Mouse (Mus musculus): ENCODE results near the gene Gm49403. TPM values are rescaled to one million over a fixed set of nuclear protein-coding genes. Genes with fewer than 3 reads are reported as not detected.
"Not testable (repeated sequence)": the region's sequence is repeated elsewhere in the genome, so short reads cannot be mapped to it uniquely, and the experiment has no call there.

The Gm49403 gene
- polyA plus RNA-seq, 1 experiment from 2014 or later: not detected

GRCm38 (mm10) chr19:8850402-8850901 is 33.3 kb upstream of the Gm49403 start, which contains the start of gene Lrrn4cl:
Lrrn4cl (plus strand) TSS chr19:8850768.
- Histone ChIP-seq H3K27ac (ENCODE audit: poor library complexity, severe bottlenecking) (peak within 1 kb of the TSS; percentile 55), H3K36me3 (peaks cover 33% of the 10 kb centered on the region), H3K9me3 (replicated peaks) (no peaks in the 10 kb centered on the region), H3K4me2 (peak within 1 kb of the TSS; percentile 44), H3K9ac (0 out of 2 replicates have a peak within 1 kb of the TSS, but pooled peaks have one; percentile 44), H3K27me3 (replicated peaks) (no peaks in the 10 kb centered on the region), H3K4me3 (no peak within 1 kb of the TSS), H3K4me1 (replicated peaks) (peaks cover 9% of the 10 kb centered on the region)
- 18% methylated on average over 7 of the region's 7 CpGs for WGBS
- ATAC-seq (ENCODE audit: insufficient number of reproducible peaks, low FRiP score): peak; percentile 44; the same call in 1 of the 2 replicates

DNA sequence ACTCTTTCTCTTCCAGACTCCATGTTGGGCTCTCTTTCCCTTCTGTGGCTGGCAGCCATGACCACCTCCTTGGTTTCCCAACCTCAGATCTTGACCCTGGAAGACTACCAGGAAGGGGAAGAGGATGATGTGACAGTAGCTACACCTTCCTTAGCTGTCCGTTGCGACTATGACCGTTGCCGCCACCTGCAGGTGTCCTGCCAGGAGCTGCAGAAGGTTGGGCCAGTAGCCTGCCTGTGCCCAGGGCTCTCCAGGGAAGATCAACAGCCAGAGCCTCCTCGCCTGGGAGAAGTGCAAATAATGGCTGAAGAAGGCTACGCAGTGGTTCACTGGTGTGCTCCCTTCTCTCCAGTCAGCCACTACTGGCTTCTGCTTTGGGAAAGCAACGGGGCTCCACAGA is 32.1 kb upstream of the Gm49403 start:
- H3K36me3 ChIP-seq: peaks cover 21% of the 10 kb centered on the region
- H3K27ac ChIP-seq (ENCODE audit: poor library complexity, severe bottlenecking): no peak overlapping the region
- no peak overlapping the region for H3K4me3 ChIP-seq
- no peak overlapping the region for H3K9ac ChIP-seq
- no peak overlapping the region for H3K4me2 ChIP-seq
- peaks cover 9% of the 10 kb centered on the region for H3K4me1 ChIP-seq (replicated peaks)
- no peaks in the 10 kb centered on the region for H3K9me3 ChIP-seq (replicated peaks)
- H3K27me3 ChIP-seq (replicated peaks): no peaks in the 10 kb centered on the region
- WGBS: 46% methylated on average over 7 of the region's 7 CpGs
- no peak for ATAC-seq (ENCODE audit: insufficient number of reproducible peaks, low FRiP score)

- 56% methylated on average over 10 of the region's 10 CpGs for WGBS
- Histone ChIP-seq H3K4me3 (no peak overlapping the region), H3K27ac (ENCODE audit: poor library complexity, severe bottlenecking) (no peak overlapping the region), H3K4me1 (replicated peaks) (peaks cover 9% of the 10 kb centered on the region), H3K27me3 (replicated peaks) (no peaks in the 10 kb centered on the region), H3K9ac (no peak overlapping the region), H3K9me3 (replicated peaks) (no peaks in the 10 kb centered on the region), H3K4me2 (no peak overlapping the region), H3K36me3 (peaks cover 14% of the 10 kb centered on the region)
- no peak for ATAC-seq (ENCODE audit: insufficient number of reproducible peaks, low FRiP score)
Observed at GRCm38 (mm10) chr19:8852236-8852928, 31.3 kb upstream of the Gm49403 start.

GRCm38 (mm10) chr19:8853117-8853516 is 30.6 kb upstream of the Gm49403 start:
- no peak overlapping the region for H3K27ac ChIP-seq (ENCODE audit: poor library complexity, severe bottlenecking)
- H3K4me1 ChIP-seq (replicated peaks): peaks cover 9% of the 10 kb centered on the region
- H3K4me2 ChIP-seq: no peak overlapping the region
- H3K9me3 ChIP-seq (replicated peaks): no peaks in the 10 kb centered on the region
- no peak overlapping the region for H3K4me3 ChIP-seq
- no peak overlapping the region for H3K9ac ChIP-seq
- H3K27me3 ChIP-seq (replicated peaks): no peaks in the 10 kb centered on the region
- peaks cover 7% of the 10 kb centered on the region for H3K36me3 ChIP-seq
- ATAC-seq (ENCODE audit: insufficient number of reproducible peaks, low FRiP score): no peak
- WGBS: 78% methylated on average over 3 of the region's 3 CpGs

GRCm38 (mm10) chr19:8857689-8858088 is 26.0 kb upstream of the Gm49403 start:
- no peaks in the 10 kb centered on the region for H3K4me1 ChIP-seq (replicated peaks)
- H3K9ac ChIP-seq: no peak overlapping the region
- H3K4me3 ChIP-seq: no peak overlapping the region
- no peaks in the 10 kb centered on the region for H3K27me3 ChIP-seq (replicated peaks)
- no peak overlapping the region for H3K4me2 ChIP-seq
- no peaks in the 10 kb centered on the region for H3K9me3 ChIP-seq (replicated peaks)
- WGBS: 37% methylated on average over 4 of the region's 4 CpGs
- no peak for ATAC-seq (ENCODE audit: insufficient number of reproducible peaks, low FRiP score)
- no peaks in the 10 kb centered on the region for H3K36me3 ChIP-seq
- H3K27ac ChIP-seq (ENCODE audit: poor library complexity, severe bottlenecking): no peak overlapping the region

- H3K27ac ChIP-seq (ENCODE audit: poor library complexity, severe bottlenecking): no peak overlapping the region
- H3K36me3 ChIP-seq: no peaks in the 10 kb centered on the region
- H3K4me2 ChIP-seq: no peak overlapping the region
- WGBS: 10% methylated on average over 1 of the region's 1 CpGs
- H3K9ac ChIP-seq: no peak overlapping the region
- no peaks in the 10 kb centered on the region for H3K4me1 ChIP-seq (replicated peaks)
- no peaks in the 10 kb centered on the region for H3K27me3 ChIP-seq (replicated peaks)
- H3K4me3 ChIP-seq: no peak overlapping the region
- no peaks in the 10 kb centered on the region for H3K9me3 ChIP-seq (replicated peaks)
- ATAC-seq (ENCODE audit: insufficient number of reproducible peaks, low FRiP score): no peak
Observed at GRCm38 (mm10) chr19:8859018-8859417, 24.7 kb upstream of the Gm49403 start.

- Histone ChIP-seq H3K9ac (no peak overlapping the region), H3K4me2 (no peak overlapping the region), H3K4me1 (replicated peaks) (no peaks in the 10 kb centered on the region), H3K4me3 (no peak overlapping the region), H3K9me3 (replicated peaks) (no peaks in the 10 kb centered on the region), H3K27me3 (replicated peaks) (no peaks in the 10 kb centered on the region), H3K36me3 (no peaks in the 10 kb centered on the region), H3K27ac (ENCODE audit: poor library complexity, severe bottlenecking) (no peak overlapping the region)
- no peak for ATAC-seq (ENCODE audit: insufficient number of reproducible peaks, low FRiP score)
- WGBS: 73% methylated on average over 6 of the region's 6 CpGs
Observed at GRCm38 (mm10) chr19:8864265-8864664, 19.5 kb upstream of the Gm49403 start.

DNA sequence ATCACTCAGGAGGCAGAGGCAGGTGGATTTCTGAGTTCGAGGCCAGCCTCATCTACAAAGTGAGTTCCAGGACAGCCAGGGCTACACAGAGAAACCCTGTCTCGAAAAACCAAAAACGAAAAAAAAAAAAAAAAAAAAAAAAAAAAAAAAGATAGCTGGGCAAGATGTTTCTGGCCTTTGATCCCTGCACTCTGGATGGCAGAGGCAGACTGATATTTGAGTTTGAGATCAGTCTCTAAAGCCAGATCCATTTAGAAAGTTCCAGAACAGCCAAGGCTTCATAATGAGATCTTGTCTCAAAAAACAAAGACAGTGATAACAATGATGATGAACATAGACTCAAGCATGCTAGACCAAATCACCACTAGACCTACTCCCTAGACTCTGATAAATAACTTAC is 13.3 kb upstream of the Gm49403 start:
- H3K27ac ChIP-seq (ENCODE audit: poor library complexity, severe bottlenecking); ATAC-seq (ENCODE audit: insufficient number of reproducible peaks, low FRiP score); H3K9me3 ChIP-seq (replicated peaks); H3K9ac ChIP-seq; H3K27me3 ChIP-seq (replicated peaks): not testable (repeated sequence)
- Histone ChIP-seq H3K4me3 (peak overlapping the region; percentile 84), H3K36me3 (peaks cover 24% of the 10 kb centered on the region), H3K4me1 (replicated peaks) (peaks cover 12% of the 10 kb centered on the region), H3K4me2 (peak overlapping the region; percentile 92)
- 74% methylated on average over 3 of the region's 3 CpGs for WGBS

DNA sequence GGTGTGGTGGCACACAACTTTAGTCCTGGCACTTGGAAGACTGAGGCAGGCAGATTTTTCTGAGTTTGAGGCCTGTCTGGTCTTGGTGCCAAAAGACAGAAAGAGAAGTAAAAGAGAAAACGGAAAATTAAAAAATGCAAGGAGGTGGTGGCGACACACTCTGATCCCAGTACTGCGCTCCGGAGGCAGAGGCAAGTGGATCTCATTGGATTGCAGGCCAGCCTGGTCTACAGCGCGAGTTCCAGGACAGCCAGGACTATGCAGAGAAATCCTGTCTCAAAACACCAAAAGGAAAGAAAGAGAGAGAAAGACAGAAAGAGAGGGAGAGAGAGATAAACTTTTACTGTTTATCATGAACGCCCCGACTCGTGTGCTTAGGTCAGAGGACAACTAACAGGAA is 12.9 kb upstream of the Gm49403 start:
- H3K9me3 ChIP-seq (replicated peaks): no peaks in the 10 kb centered on the region
- peaks cover 28% of the 10 kb centered on the region for H3K36me3 ChIP-seq
- peak overlapping the region; percentile 84 for H3K4me3 ChIP-seq
- H3K4me1 ChIP-seq (replicated peaks): peaks cover 12% of the 10 kb centered on the region
- peak; percentile 15 for ATAC-seq (ENCODE audit: insufficient number of reproducible peaks, low FRiP score)
- H3K27me3 ChIP-seq (replicated peaks): no peaks in the 10 kb centered on the region
- peak overlapping the region; percentile 93 for H3K9ac ChIP-seq
- H3K4me2 ChIP-seq: peak overlapping the region; percentile 92
- 43% methylated on average over 9 of the region's 9 CpGs for WGBS
- peak overlapping the region; percentile 76 for H3K27ac ChIP-seq (ENCODE audit: poor library complexity, severe bottlenecking)

DNA sequence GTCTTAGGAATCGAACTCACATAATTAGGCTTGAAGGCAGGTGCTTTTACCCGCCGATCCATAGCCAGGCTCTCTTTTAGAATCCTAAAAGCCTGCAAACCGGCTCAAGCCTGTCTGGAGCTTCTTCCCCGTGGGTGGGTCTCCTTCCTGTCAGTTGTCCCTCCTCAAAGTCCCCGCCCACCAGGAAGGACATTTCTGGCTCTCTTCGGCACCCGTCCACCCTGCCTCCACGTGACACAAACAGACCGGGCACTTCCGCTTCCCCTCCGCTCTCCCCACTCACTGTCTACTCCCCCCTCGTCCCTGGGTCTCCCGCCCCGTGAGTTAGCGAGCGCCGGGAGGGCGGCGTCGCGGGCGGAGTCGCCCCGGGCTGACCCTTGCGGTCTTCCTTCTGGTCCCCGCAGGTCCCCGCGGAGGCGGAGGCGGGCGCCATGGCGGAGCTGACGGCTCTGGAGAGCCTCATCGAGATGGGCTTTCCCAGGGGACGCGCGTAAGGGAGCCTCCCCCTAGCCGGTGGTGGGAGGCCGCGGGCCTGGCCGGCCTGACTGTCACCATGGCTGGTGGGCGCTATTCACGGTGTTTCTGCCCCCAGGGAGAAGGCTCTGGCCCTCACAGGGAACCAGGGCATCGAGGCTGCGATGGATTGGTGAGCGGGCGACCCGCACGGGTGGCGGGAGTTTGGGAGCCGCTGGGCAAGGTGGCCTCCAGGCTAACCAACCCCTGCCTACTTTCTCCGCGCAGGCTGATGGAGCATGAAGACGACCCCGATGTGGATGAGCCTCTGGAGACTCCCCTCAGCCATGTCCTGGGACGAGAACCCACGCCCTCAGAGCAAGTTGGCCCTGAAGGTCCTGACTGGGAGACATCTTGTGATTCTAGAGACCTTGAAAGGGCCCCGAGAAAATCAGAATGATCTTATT is 12.2 kb upstream of the Gm49403 start, which contains the start of gene Ubxn1:
Gene Ubxn1, plus strand, starts transcription at position 230 of the 920 bp plus-strand sequence.
- Histone ChIP-seq H3K9me3 (replicated peaks) (no peaks in the 10 kb centered on the region), H3K4me1 (replicated peaks) (peaks cover 12% of the 10 kb centered on the region), H3K9ac (peak within 1 kb of the TSS; percentile 93), H3K4me3 (peak within 1 kb of the TSS; percentile 84), H3K27me3 (replicated peaks) (no peaks in the 10 kb centered on the region), H3K4me2 (peak within 1 kb of the TSS; percentile 92), H3K36me3 (peaks cover 35% of the 10 kb centered on the region), H3K27ac (ENCODE audit: poor library complexity, severe bottlenecking) (peak within 1 kb of the TSS; percentile 76)
- WGBS: 1% methylated on average over 59 of the region's 59 CpGs
- peak; percentile 99 for ATAC-seq (ENCODE audit: insufficient number of reproducible peaks, low FRiP score)

- no peak overlapping the region; the same call in 1 of the 2 replicates for H3K27ac ChIP-seq (ENCODE audit: poor library complexity, severe bottlenecking)
- ATAC-seq (ENCODE audit: insufficient number of reproducible peaks, low FRiP score): no peak
- 75% methylated on average over 10 of the region's 10 CpGs for WGBS
Observed at GRCm38 (mm10) chr19:8872266-8872840, 11.4 kb upstream of the Gm49403 start.

More at GRCm38 (mm10) chr19:8872266-8872840, 11.4 kb upstream of the Gm49403 start:
- Histone ChIP-seq H3K4me2 (peak overlapping the region; percentile 92), H3K36me3 (peaks cover 42% of the 10 kb centered on the region), H3K9me3 (replicated peaks) (no peaks in the 10 kb centered on the region), H3K4me3 (peak overlapping the region; percentile 84), H3K27me3 (replicated peaks) (no peaks in the 10 kb centered on the region), H3K9ac (peak overlapping the region; percentile 93), H3K4me1 (replicated peaks) (peaks cover 12% of the 10 kb centered on the region)
